Mouse (Mus musculus) limb, embryonic 11.5 days (tissue): Measurements from ENCODE around the gene Grip1. TPM values are rescaled to one million over a fixed set of nuclear protein-coding genes. Genes with fewer than 3 reads are reported as not detected.

Source experiments
- ATAC-seq: fragments of 200-750 bp; cut with Nextera tagmentation; 2 replicates; pipeline ENCODE4 v1.8.0; 2017; ENCODE audit warnings: low read depth; ENCODE audit not compliant: insufficient number of reproducible peaks, low FRiP score, low TSS enrichment
- DNase-seq: peaks from one replicate; pipeline ENCODE4 v3.0.0-alpha.2; 2015; ENCODE audit warnings: low spot score
- H3K27ac ChIP-seq: fragments of 300-500 bp; sonication (generic); replicated peaks from 2 replicates; pipeline ENCODE4 v1.5.1; 2014; ENCODE audit warnings: low read depth, mild to moderate bottlenecking, low read length
- H3K27me3 ChIP-seq: fragments of 300-500 bp; sonication (generic); 2 replicates; pipeline ENCODE4 v1.6.1; 2014; ENCODE audit warnings: mild to moderate bottlenecking, low read length, mixed read lengths; ENCODE audit not compliant: control insufficient read depth, insufficient read depth
- H3K36me3 ChIP-seq: fragments of 300-500 bp; sonication (generic); 2 replicates; pipeline ENCODE4 v1.6.1; 2014; ENCODE audit warnings: mild to moderate bottlenecking, low read length, moderate library complexity, mixed read lengths; ENCODE audit not compliant: control insufficient read depth, insufficient read depth
- H3K4me1 ChIP-seq: fragments of 300-500 bp; sonication (generic); 2 replicates; pipeline ENCODE4 v1.6.1; 2014; ENCODE audit warnings: low read length, mixed read lengths; ENCODE audit not compliant: control insufficient read depth, insufficient read depth
- H3K4me2 ChIP-seq: fragments of 300-500 bp; sonication (generic); 2 replicates; pipeline ENCODE4 v1.6.1; 2014; ENCODE audit warnings: low read depth, mild to moderate bottlenecking, moderate library complexity; ENCODE audit not compliant: severe bottlenecking
- H3K4me3 ChIP-seq: fragments of 300-500 bp; sonication (generic); 2 replicates; pipeline ENCODE4 v1.5.1; 2014; ENCODE audit warnings: low read depth, low read length
- H3K9ac ChIP-seq: fragments of 300-500 bp; sonication (generic); 2 replicates; pipeline ENCODE4 v1.6.1; 2014; ENCODE audit warnings: mild to moderate bottlenecking, low read length
- H3K9me3 ChIP-seq: fragments of 300-500 bp; sonication (generic); 2 replicates; pipeline ENCODE4 v1.6.1; 2016; ENCODE audit warnings: low read length; ENCODE audit not compliant: control insufficient read depth
- WGBS: fragments of 180-500 bp; shearing (Covaris S2); extraction: QIAGEN DNeasy Blood & Tissue Kit; methylation state at CpG from one replicate; pipeline ENCODE4 v1.1.7; 2014; 5-methylcytosine and 5-hydroxymethylcytosine counted together
- polyA plus RNA-seq: library from polyadenylated mRNA; unstranded; fragments of >200 nt; fragmentation: Nextera tagmentation; extraction: Ambion mirVana; gene quantifications from 2 replicates; pipeline ENCODE4 v1.2.1, GENCODE M21; 2014

The Grip1 gene
- polyA plus RNA-seq, 1 experiment from 2014 or later, result 3.7 TPM

DNA sequence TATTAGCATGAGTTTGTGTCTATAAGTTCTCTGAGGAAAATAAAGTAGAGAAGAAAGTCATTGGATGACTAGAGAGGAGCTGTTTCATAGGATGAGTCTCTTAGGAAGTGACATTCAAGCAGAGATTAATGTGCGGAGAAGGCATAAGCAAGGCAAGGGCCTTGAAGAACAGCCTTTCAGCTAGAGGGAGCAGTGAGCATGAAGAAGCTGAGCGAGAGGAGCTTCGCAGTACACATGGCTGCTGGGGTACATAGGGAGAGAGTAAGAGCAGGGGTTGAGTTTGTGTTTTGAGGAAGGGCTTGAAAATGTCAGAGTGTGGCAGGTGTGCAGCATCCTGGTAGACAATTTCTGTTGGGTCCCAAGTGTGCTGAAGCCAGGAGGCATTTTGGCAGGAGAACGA lies 548.5 kb downstream of the Grip1 start:
- Histone ChIP-seq H3K9me3 (no peaks in the 10 kb centered on the region), H3K27ac (no peak overlapping the region), H3K36me3 (no peaks in the 10 kb centered on the region), H3K4me3 (no peak overlapping the region), H3K27me3 (no peaks in the 10 kb centered on the region), H3K4me1 (no peaks in the 10 kb centered on the region), H3K9ac (no peak overlapping the region), H3K4me2 (no peak overlapping the region)
- no peak for ATAC-seq
- WGBS, result 91% methylated on average over 4 of the region's 4 CpGs
- no peak for DNase-seq

DNA sequence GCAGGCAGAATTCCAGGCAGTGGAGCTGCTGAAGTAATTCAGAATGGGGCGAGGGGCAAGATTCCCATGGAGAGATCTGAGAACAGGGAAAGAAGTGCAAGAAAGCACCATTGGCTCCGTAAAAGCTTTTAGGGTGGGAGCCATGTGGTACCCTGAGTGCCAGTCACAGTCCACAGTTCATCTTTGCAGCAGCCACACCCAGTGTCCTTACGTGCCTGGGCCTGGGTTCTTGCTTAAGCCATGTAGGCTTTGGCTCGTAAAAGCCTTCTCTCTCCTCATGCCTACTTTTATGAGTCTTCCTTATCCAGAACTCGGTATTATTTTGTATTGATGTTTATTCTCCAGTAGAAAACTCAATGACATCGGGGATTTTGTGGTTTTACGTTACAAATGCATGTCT lies 550.5 kb downstream of the Grip1 start:
- 77% methylated on average over 7 of the region's 7 CpGs for WGBS

DNA sequence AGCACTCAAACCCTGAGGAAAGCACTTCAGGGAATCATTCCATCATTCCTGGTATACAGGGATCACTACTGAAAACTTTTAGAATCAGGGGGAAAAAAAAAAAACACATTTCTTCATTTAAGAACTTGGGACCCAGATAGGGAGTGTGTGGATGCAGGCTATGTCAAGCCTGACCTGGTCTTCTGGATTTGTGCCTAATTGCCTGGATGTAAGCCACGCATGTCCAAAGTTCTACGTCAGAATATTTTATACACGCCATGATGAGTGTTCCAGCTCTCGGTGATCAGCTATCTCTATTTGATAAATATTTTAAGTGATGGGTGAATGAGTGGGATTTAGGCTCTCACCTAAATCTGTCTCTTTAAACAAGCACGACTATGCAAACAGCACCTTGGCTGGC lies 552.0 kb downstream of the Grip1 start:
- Histone ChIP-seq H3K27ac (no peak overlapping the region), H3K27me3 (no peaks in the 10 kb centered on the region), H3K36me3 (no peaks in the 10 kb centered on the region), H3K4me3 (no peak overlapping the region), H3K9me3 (no peaks in the 10 kb centered on the region), H3K4me1 (no peaks in the 10 kb centered on the region), H3K9ac (no peak overlapping the region), H3K4me2 (no peak overlapping the region)
- DNase-seq (no peak), ATAC-seq (no peak)
- 90% methylated on average over 5 of the region's 5 CpGs for WGBS

More for the DNA sequence above, 550.5 kb downstream of the Grip1 start:
- Histone ChIP-seq H3K4me1 (no peaks in the 10 kb centered on the region), H3K4me2 (no peak overlapping the region), H3K9me3 (no peaks in the 10 kb centered on the region), H3K4me3 (no peak overlapping the region), H3K9ac (no peak overlapping the region), H3K27ac (no peak overlapping the region), H3K36me3 (no peaks in the 10 kb centered on the region), H3K27me3 (no peaks in the 10 kb centered on the region)
- DNase-seq (no peak), ATAC-seq (no peak)

DNA sequence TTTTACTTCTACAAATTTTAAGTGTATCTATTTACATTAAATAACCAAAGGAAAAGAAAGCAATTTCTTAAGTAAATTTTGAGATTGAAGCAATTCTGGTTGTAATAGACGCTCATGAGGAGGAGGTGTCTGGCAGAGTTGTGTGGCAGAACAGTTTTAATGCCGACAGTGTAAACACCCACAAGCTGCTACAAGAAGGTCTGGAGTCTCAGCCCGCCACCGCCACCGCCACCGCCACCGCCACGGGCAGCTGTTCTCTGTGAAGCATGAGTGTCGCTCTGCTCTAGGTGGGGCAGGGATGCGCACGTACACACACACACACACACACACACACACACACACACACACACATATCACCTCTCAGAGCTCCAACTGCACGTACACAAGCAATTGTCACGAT lies 558.7 kb downstream of the Grip1 start:
- Histone ChIP-seq H3K27me3 (no peaks in the 10 kb centered on the region), H3K4me2 (no peak overlapping the region), H3K9ac (no peak overlapping the region), H3K36me3 (no peaks in the 10 kb centered on the region), H3K27ac (no peak overlapping the region), H3K4me1 (no peaks in the 10 kb centered on the region), H3K4me3 (no peak overlapping the region), H3K9me3 (no peaks in the 10 kb centered on the region)
- WGBS, result 95% methylated on average over 13 of the region's 13 CpGs
- no peak for ATAC-seq
- no peak for DNase-seq

DNA sequence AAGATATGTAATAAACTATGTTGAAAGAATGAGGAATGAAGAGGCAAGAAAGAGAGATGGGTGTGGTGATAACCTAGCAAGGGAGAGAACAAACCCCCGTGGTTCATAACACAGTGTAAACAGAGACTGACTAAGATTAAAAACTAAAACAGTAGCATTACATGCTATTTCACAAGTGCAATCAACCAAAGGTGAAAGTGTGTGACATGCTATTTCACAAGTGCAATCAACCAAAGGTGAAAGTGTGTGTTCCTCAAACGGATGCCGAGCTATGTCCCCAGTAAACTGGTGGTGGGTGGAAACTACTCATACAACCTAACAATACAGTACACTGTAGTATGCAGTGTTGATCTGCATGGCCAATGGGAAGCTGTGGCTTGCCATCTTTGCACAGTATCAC lies 561.5 kb downstream of the Grip1 start:
- no peak overlapping the region for H3K4me2 ChIP-seq
- no peak overlapping the region for H3K27ac ChIP-seq
- H3K36me3 ChIP-seq, result no peaks in the 10 kb centered on the region
- no peaks in the 10 kb centered on the region for H3K27me3 ChIP-seq
- 94% methylated on average over 3 of the region's 3 CpGs for WGBS
- no peaks in the 10 kb centered on the region for H3K9me3 ChIP-seq
- DNase-seq (no peak), ATAC-seq (no peak)
- H3K9ac ChIP-seq, result no peak overlapping the region
- no peaks in the 10 kb centered on the region for H3K4me1 ChIP-seq
- no peak overlapping the region for H3K4me3 ChIP-seq

DNA sequence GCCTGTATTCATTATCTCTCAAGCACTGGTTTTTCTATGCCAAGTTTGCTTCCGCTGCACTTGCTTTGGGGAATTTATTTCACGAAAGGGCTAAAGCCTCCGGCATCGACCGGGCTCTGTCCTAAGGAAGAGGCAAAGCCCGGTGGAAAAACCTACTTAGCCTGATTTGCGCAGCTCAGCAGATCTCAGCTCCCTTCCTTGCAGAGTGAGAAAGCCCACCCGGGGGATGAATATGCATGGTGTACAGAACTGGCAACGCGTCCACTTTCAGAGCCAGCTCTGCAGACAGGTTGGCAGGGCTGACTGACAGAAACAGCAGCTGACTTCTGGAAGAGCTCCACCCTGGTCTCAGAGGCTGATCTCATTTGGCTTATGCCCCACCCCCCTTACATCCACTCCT lies 572.8 kb downstream of the Grip1 start:
- Histone ChIP-seq H3K36me3 (no peaks in the 10 kb centered on the region), H3K4me1 (no peaks in the 10 kb centered on the region), H3K27me3 (no peaks in the 10 kb centered on the region), H3K9ac (no peak overlapping the region), H3K27ac (no peak overlapping the region), H3K4me3 (no peak overlapping the region), H3K4me2 (no peak overlapping the region), H3K9me3 (no peaks in the 10 kb centered on the region)
- ATAC-seq, result no peak
- no peak for DNase-seq
- 85% methylated on average over 10 of the region's 10 CpGs for WGBS

DNA sequence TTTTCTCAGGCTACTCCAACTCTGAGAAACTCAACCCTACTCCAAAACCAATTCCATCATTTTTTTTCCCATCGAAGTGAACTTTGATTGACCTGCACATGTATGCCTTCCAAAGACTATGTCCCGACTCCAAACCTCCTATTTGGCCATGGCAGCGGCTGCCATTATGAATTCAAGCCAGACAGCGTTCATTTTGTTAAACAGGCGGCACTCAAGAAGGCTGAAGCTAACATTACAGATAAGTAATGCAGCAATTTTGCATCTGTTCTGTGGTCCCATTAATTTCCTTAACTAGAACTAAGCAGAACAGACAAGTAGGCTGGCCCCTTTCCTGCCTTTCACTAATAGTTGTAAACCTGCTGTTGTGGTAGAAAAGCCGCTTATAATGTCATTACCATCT lies 577.3 kb downstream of the Grip1 start:
- ATAC-seq (no peak), DNase-seq (no peak)
- 87% methylated on average over 6 of the region's 6 CpGs for WGBS
- Histone ChIP-seq H3K27me3 (no peaks in the 10 kb centered on the region), H3K4me3 (no peak overlapping the region), H3K36me3 (no peaks in the 10 kb centered on the region), H3K9ac (no peak overlapping the region), H3K27ac (no peak overlapping the region), H3K4me1 (no peaks in the 10 kb centered on the region), H3K4me2 (no peak overlapping the region), H3K9me3 (no peaks in the 10 kb centered on the region)

DNA sequence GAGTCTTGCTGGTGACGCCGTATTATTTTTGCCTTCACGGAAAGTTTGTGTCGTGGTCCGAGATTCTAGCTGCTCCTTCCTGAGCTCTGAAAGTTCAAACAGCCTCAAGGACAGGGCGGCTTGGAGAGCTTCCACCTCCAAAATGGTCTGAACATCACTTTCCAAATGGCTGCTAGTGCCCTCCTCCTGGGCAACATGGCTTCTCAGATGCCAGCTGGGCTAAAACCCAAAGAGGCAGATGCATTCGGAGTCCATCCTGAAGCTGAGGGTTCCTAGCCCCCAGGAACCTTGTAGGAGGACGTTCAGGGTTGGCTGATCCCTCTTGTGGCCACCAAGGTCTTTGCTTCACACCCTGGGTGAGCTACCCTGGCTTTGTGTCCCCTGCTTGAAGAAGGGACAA lies 577.7 kb downstream of the Grip1 start:
- Histone ChIP-seq H3K4me2 (no peak overlapping the region), H3K9ac (no peak overlapping the region), H3K36me3 (no peaks in the 10 kb centered on the region), H3K9me3 (no peaks in the 10 kb centered on the region), H3K4me3 (no peak overlapping the region), H3K4me1 (no peaks in the 10 kb centered on the region), H3K27ac (no peak overlapping the region), H3K27me3 (no peaks in the 10 kb centered on the region)
- ATAC-seq, result no peak
- DNase-seq, result no peak
- 91% methylated on average over 8 of the region's 8 CpGs for WGBS

DNA sequence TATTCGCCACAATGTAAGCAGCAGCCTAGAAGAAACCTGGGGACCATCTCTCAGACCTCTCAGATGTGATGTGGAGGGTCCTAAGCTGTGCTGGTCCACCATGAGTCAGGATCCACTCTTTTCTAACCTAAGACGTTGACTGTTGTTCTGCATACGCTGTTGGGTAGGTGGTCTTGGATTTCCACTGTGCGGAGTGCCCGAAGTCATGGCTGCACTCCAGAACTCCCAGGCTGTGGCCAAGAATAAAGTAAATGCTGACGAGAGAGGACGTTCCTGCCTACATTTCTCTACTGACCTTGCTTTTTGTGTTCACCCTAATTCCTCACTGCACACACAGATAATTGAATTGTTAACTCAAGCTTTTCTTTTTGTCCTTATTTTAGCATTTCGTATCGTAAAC lies 580.2 kb downstream of the Grip1 start:
- Histone ChIP-seq H3K36me3 (no peaks in the 10 kb centered on the region), H3K4me1 (no peaks in the 10 kb centered on the region), H3K4me3 (no peak overlapping the region), H3K9me3 (no peaks in the 10 kb centered on the region), H3K4me2 (no peak overlapping the region), H3K27ac (no peak overlapping the region), H3K27me3 (no peaks in the 10 kb centered on the region), H3K9ac (no peak overlapping the region)
- 85% methylated on average over 9 of the region's 9 CpGs for WGBS
- DNase-seq (no peak), ATAC-seq (no peak)
